Mouse (Mus musculus) E14TG2a.4 (cell line): ENCODE measurements around the gene Mecr.

Source experiments
- CTCF ChIP-seq: conservative IDR thresholded peaks from 2 replicates; pipeline ENCODE4 v1.5.1; 2014; ENCODE audit warnings: low read length
- NANOG ChIP-seq: IDR thresholded peaks from 2 replicates; pipeline ENCODE4 v1.6.1; 2014; ENCODE audit warnings: borderline replicate concordance, low read length, mixed read lengths
- POU5F1 ChIP-seq: IDR thresholded peaks from 2 replicates; pipeline ENCODE4 v1.6.1; 2014; ENCODE audit warnings: low read length, borderline replicate concordance

GRCm38 (mm10) chr4:131814869-131815268, 28.4 kb upstream of the Mecr start:
- TF ChIP-seq CTCF (no peak), NANOG (no peak), POU5F1 (no peak)
